Mouse (Mus musculus) G1E (cell line): ENCODE data around the gene Lefty1.

Experiments
- CTCF ChIP-seq: IDR thresholded peaks from 2 replicates; pipeline ENCODE4 v1.5.1; 2012; ENCODE audit warnings: low read depth, low read length, inconsistent platforms, mixed read lengths
- GATA1 ChIP-seq: IDR thresholded peaks from 2 replicates; pipeline ENCODE4 v1.6.1; 2012; ENCODE audit warnings: borderline replicate concordance, low read length, inconsistent platforms, mixed read lengths
- POLR2AphosphoS5 ChIP-seq: IDR thresholded peaks from 2 replicates; pipeline ENCODE4 v1.6.1; 2012; ENCODE audit warnings: low read depth, low read length, inconsistent platforms; ENCODE audit not compliant: insufficient replicate concordance

GRCm38 (mm10) chr1:180956973-180957381, 22.2 kb downstream of the Lefty1 start:
- TF ChIP-seq CTCF: no peak
- no peak for TF ChIP-seq POLR2AphosphoS5
- TF ChIP-seq GATA1: no peak
